Mouse (Mus musculus) brain, embryonic 14.5 days (tissue): Measurements from ENCODE around the gene Cdkn2aip.

ENCODE experiments used
- CTCF ChIP-seq: fragments of 200-500 bp; IDR thresholded peaks from 2 replicates; pipeline ENCODE4 v1.5.1; 2012; ENCODE audit warnings: inconsistent platforms, mild to moderate bottlenecking, moderate library complexity, borderline replicate concordance; ENCODE audit not compliant: insufficient read depth, insufficient read length; ENCODE audit errors: extremely low read depth
- POLR2A ChIP-seq: fragments of 200-500 bp; IDR thresholded peaks from 2 replicates; pipeline ENCODE4 v1.6.1; 2012; ENCODE audit warnings: mild to moderate bottlenecking, inconsistent platforms, borderline replicate concordance; ENCODE audit not compliant: poor library complexity, insufficient read depth, insufficient read length, severe bottlenecking; ENCODE audit errors: extremely low read depth

- no peak for TF ChIP-seq POLR2A
- no peak for TF ChIP-seq CTCF
Measured at GRCm38 (mm10) chr8:47697696-47698095, 16.0 kb downstream of the Cdkn2aip start.
